Mouse (Mus musculus): ENCODE data around the gene Cep78. TPM values are rescaled to one million over a fixed set of nuclear protein-coding genes. Genes with fewer than 3 reads are reported as not detected.
"Not testable (repeated sequence)": the region's sequence is repeated elsewhere in the genome, so short reads cannot be mapped to it uniquely, and the experiment has no call there.

Gene Cep78
- 61.6 and 61.8 TPM in 2 replicates for polyA plus RNA-seq (2016; fragmentation: Nextera tagmentation; extraction: Ambion mirVana)

- WGBS, result under 1% methylated on average over 88 of the region's 88 CpGs
These were observed at the start of gene Cep78 for GRCm38 (mm10) chr19:15984449-15985171. Gene Cep78 (minus strand): TSS chr19:15984989.

GRCm38 (mm10) chr19:16031276-16031675, 46.5 kb upstream of the Cep78 start:
- Histone ChIP-seq H3K27me3 (replicated peaks; ENCODE audit: low read depth, poor library complexity, severe bottlenecking) (no peaks in the 10 kb centered on the region), H3K9me3 (no peaks in the 10 kb centered on the region), H3K4me3 (no peak overlapping the region), H3K27ac (replicated peaks) (no peak overlapping the region), H3K36me3 (replicated peaks) (no peaks in the 10 kb centered on the region), H3K4me1 (peaks cover 4% of the 10 kb centered on the region; the same call in 1 of the 2 replicates)
- 91% methylated on average over 4 of the region's 4 CpGs for WGBS
- no peak for DNase-seq (ENCODE audit: low spot score)

More at GRCm38 (mm10) chr19:15984449-15985171, at the start of gene Cep78:
- peak; percentile 94 for DNase-seq (ENCODE audit: low spot score)
- H3K4me1 ChIP-seq, result peaks cover 24% of the 10 kb centered on the region
- no peaks in the 10 kb centered on the region for H3K9me3 ChIP-seq
- peak within 1 kb of the TSS; percentile 97 for H3K27ac ChIP-seq (replicated peaks)
- peaks cover 27% of the 10 kb centered on the region for H3K36me3 ChIP-seq (replicated peaks)
- peak within 1 kb of the TSS; percentile 90 for H3K4me3 ChIP-seq
- no peaks in the 10 kb centered on the region for H3K27me3 ChIP-seq (replicated peaks; ENCODE audit: low read depth, poor library complexity, severe bottlenecking)

- not testable (repeated sequence) for H3K27ac ChIP-seq (replicated peaks); H3K36me3 ChIP-seq (replicated peaks); H3K27me3 ChIP-seq (replicated peaks; ENCODE audit: low read depth, poor library complexity, severe bottlenecking); H3K9me3 ChIP-seq; H3K4me1 ChIP-seq
- H3K4me3 ChIP-seq, result peak overlapping the region; percentile 37
- 40% methylated on average over 7 of the region's 9 CpGs for WGBS
- DNase-seq (ENCODE audit: low spot score), result peak; percentile 39
These were observed 44.5 kb upstream of the Cep78 start for GRCm38 (mm10) chr19:16029253-16029771.

- Histone ChIP-seq H3K9me3 (no peaks in the 10 kb centered on the region), H3K4me3 (peak overlapping the region; percentile 37), H3K4me1 (peaks cover 4% of the 10 kb centered on the region; the same call in 1 of the 2 replicates), H3K36me3 (replicated peaks) (no peaks in the 10 kb centered on the region), H3K27ac (replicated peaks) (no peak overlapping the region), H3K27me3 (replicated peaks; ENCODE audit: low read depth, poor library complexity, severe bottlenecking) (no peaks in the 10 kb centered on the region)
- WGBS, result 63% methylated on average over 5 of the region's 5 CpGs
- no peak for DNase-seq (ENCODE audit: low spot score)
These were observed 44.0 kb upstream of the Cep78 start for GRCm38 (mm10) chr19:16028746-16029252.

GRCm38 (mm10) chr19:16027876-16028670, 43.3 kb upstream of the Cep78 start:
- peaks cover 4% of the 10 kb centered on the region; the same call in 1 of the 2 replicates for H3K4me1 ChIP-seq
- no peak overlapping the region for H3K27ac ChIP-seq (replicated peaks)
- no peaks in the 10 kb centered on the region for H3K9me3 ChIP-seq
- no peak for DNase-seq (ENCODE audit: low spot score)
- no peaks in the 10 kb centered on the region for H3K27me3 ChIP-seq (replicated peaks; ENCODE audit: low read depth, poor library complexity, severe bottlenecking)
- no peaks in the 10 kb centered on the region for H3K36me3 ChIP-seq (replicated peaks)
- no peak overlapping the region for H3K4me3 ChIP-seq
- WGBS, result 87% methylated on average over 15 of the region's 15 CpGs

DNA sequence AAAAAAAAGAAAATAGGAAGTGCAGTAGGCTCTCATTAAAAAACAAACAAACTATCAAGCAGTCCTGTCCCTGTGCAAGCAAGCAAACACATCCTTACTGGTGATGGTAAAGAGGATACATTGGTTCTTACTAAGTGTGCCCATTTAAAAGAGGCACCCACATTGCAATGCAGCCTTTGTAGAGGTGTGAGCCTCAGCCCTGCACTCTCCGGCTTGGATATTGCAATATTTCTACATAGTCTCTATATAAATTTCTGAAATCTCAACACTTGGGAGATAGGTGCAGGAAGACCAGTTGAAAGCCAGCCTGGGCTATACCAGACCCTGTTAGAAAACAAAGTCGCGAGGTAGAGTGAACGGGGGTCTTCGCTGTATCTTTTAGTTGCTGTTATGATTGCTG, 41.5 kb upstream of the Cep78 start:
- Histone ChIP-seq H3K27ac (replicated peaks) (no peak overlapping the region), H3K4me1 (peaks cover 10% of the 10 kb centered on the region), H3K27me3 (replicated peaks; ENCODE audit: low read depth, poor library complexity, severe bottlenecking) (no peaks in the 10 kb centered on the region), H3K9me3 (no peaks in the 10 kb centered on the region), H3K4me3 (no peak overlapping the region), H3K36me3 (replicated peaks) (no peaks in the 10 kb centered on the region)
- no peak for DNase-seq (ENCODE audit: low spot score)
- 94% methylated on average over 5 of the region's 5 CpGs for WGBS

DNA sequence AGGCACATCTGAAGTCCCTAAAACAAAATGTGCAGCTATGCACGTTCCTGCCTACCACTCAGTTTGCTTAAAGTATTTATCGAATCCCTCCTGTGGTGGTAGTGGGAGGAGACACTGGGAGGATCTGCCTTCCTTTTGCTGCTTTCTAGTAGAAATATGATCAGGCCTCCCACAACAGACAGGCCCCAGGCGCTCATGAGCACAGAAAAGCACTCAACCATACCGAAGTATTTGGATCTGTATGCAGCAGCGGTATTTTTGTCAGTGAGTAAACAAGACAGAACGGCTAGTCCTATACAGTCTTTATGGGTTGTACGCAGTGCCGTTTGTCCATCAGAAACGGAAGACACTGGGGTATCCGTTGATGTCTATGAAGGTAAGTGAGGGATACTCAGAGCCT, 37.4 kb upstream of the Cep78 start:
- H3K36me3 ChIP-seq (replicated peaks), result no peaks in the 10 kb centered on the region
- H3K9me3 ChIP-seq, result no peaks in the 10 kb centered on the region
- 74% methylated on average over 10 of the region's 10 CpGs for WGBS
- H3K4me3 ChIP-seq, result no peak overlapping the region
- peaks cover 6% of the 10 kb centered on the region; the same call in 1 of the 2 replicates for H3K4me1 ChIP-seq
- no peaks in the 10 kb centered on the region for H3K27me3 ChIP-seq (replicated peaks; ENCODE audit: low read depth, poor library complexity, severe bottlenecking)
- H3K27ac ChIP-seq (replicated peaks), result no peak overlapping the region
- no peak for DNase-seq (ENCODE audit: low spot score)

- Histone ChIP-seq H3K36me3 (replicated peaks) (no peaks in the 10 kb centered on the region), H3K4me3 (no peak overlapping the region), H3K27ac (replicated peaks) (no peak overlapping the region), H3K27me3 (replicated peaks; ENCODE audit: low read depth, poor library complexity, severe bottlenecking) (no peaks in the 10 kb centered on the region), H3K4me1 (no peaks in the 10 kb centered on the region), H3K9me3 (no peaks in the 10 kb centered on the region)
- no peak for DNase-seq (ENCODE audit: low spot score)
- WGBS, result 71% methylated on average over 1 of the region's 1 CpGs
These were observed 31.4 kb upstream of the Cep78 start for GRCm38 (mm10) chr19:16016171-16016570.

- Histone ChIP-seq H3K36me3 (replicated peaks) (no peaks in the 10 kb centered on the region), H3K27ac (replicated peaks) (no peak overlapping the region), H3K27me3 (replicated peaks; ENCODE audit: low read depth, poor library complexity, severe bottlenecking) (no peaks in the 10 kb centered on the region), H3K9me3 (no peaks in the 10 kb centered on the region), H3K4me3 (no peak overlapping the region), H3K4me1 (no peaks in the 10 kb centered on the region)
- no peak for DNase-seq (ENCODE audit: low spot score)
- WGBS, result 85% methylated on average over 10 of the region's 10 CpGs
These were observed 30.6 kb upstream of the Cep78 start for GRCm38 (mm10) chr19:16015191-16015968.

- no peaks in the 10 kb centered on the region for H3K4me1 ChIP-seq
- H3K27ac ChIP-seq (replicated peaks), result no peak overlapping the region
- 82% methylated on average over 6 of the region's 6 CpGs for WGBS
- DNase-seq (ENCODE audit: low spot score), result no peak
- H3K4me3 ChIP-seq, result no peak overlapping the region
- no peaks in the 10 kb centered on the region for H3K36me3 ChIP-seq (replicated peaks)
- H3K27me3 ChIP-seq (replicated peaks; ENCODE audit: low read depth, poor library complexity, severe bottlenecking), result no peaks in the 10 kb centered on the region
- H3K9me3 ChIP-seq, result no peaks in the 10 kb centered on the region
These were observed 25.1 kb upstream of the Cep78 start for GRCm38 (mm10) chr19:16009746-16010337.

- Histone ChIP-seq H3K36me3 (replicated peaks) (no peaks in the 10 kb centered on the region), H3K4me1 (no peaks in the 10 kb centered on the region), H3K4me3 (no peak overlapping the region), H3K9me3 (no peaks in the 10 kb centered on the region), H3K27me3 (replicated peaks; ENCODE audit: low read depth, poor library complexity, severe bottlenecking) (no peaks in the 10 kb centered on the region), H3K27ac (replicated peaks) (no peak overlapping the region)
- no peak for DNase-seq (ENCODE audit: low spot score)
- 85% methylated on average over 4 of the region's 4 CpGs for WGBS
These were observed 24.3 kb upstream of the Cep78 start for GRCm38 (mm10) chr19:16009111-16009510.

DNA sequence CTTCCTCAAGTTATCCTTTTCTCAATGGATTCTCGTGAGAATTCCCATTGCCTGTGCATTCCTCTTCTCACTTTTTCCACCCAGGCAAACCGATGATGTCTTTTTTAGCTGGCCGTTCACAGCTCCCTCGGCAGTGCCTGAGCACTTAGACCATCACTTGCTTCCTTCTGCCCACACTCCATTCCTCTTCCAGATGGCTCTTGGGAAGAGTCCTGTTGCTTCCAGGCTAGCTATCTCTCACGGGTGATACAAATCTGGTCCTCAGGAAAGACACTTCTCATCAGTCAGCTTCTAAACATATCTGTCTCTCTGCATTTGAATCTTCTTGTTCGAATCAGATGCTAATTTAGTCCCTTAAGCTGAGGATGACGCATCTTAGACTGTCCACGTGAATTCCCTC, 22.3 kb upstream of the Cep78 start:
- 88% methylated on average over 8 of the region's 8 CpGs for WGBS
- Histone ChIP-seq H3K9me3 (no peaks in the 10 kb centered on the region), H3K27ac (replicated peaks) (no peak overlapping the region), H3K4me3 (no peak overlapping the region), H3K4me1 (no peaks in the 10 kb centered on the region), H3K27me3 (replicated peaks; ENCODE audit: low read depth, poor library complexity, severe bottlenecking) (no peaks in the 10 kb centered on the region), H3K36me3 (replicated peaks) (no peaks in the 10 kb centered on the region)
- no peak for DNase-seq (ENCODE audit: low spot score)
